Mouse (Mus musculus) forebrain, postnatal 0 days (tissue): Measurements from ENCODE around the gene Adrb1. TPM values are rescaled to one million over a fixed set of nuclear protein-coding genes. Genes with fewer than 3 reads are reported as not detected.
"Not testable (repeated sequence)": the region's sequence is repeated elsewhere in the genome, so short reads cannot be mapped to it uniquely, and the experiment has no call there.

Experiments used
- ATAC-seq: fragments of 200-750 bp; cut with Nextera tagmentation; 2 replicates; pipeline ENCODE4 v1.8.0; 2017; ENCODE audit warnings: mild to moderate bottlenecking, moderate library complexity
- DNase-seq: peaks from one replicate; pipeline ENCODE4 v3.0.0-alpha.2; 2015
- H3K27ac ChIP-seq: fragments of 300-500 bp; sonication (generic); 2 replicates; pipeline ENCODE4 v1.5.1; 2014; ENCODE audit warnings: low read depth, mild to moderate bottlenecking, antibody characterized with exemption, low read length, moderate library complexity, mixed read lengths
- H3K27me3 ChIP-seq: fragments of 300-500 bp; sonication (generic); 2 replicates; pipeline ENCODE4 v1.6.1; 2014; ENCODE audit warnings: mild to moderate bottlenecking, low read length, mixed read lengths; ENCODE audit not compliant: insufficient read depth
- H3K36me3 ChIP-seq: fragments of 300-500 bp; sonication (generic); 2 replicates; pipeline ENCODE4 v1.6.1; 2014; ENCODE audit warnings: mild to moderate bottlenecking, moderate library complexity; ENCODE audit not compliant: insufficient read depth
- H3K4me1 ChIP-seq: fragments of 300-500 bp; sonication (generic); 2 replicates; pipeline ENCODE4 v1.6.1; 2014; ENCODE audit warnings: antibody characterized with exemption; ENCODE audit not compliant: insufficient read depth
- H3K4me2 ChIP-seq: fragments of 300-500 bp; sonication (generic); 2 replicates; pipeline ENCODE4 v1.6.1; 2014; ENCODE audit warnings: low read depth, mild to moderate bottlenecking, moderate library complexity
- H3K4me3 ChIP-seq: fragments of 300-500 bp; sonication (generic); 2 replicates; pipeline ENCODE4 v1.5.1; 2014; ENCODE audit warnings: low read depth, low read length, mixed read lengths
- H3K9ac ChIP-seq: fragments of 300-500 bp; sonication (generic); 2 replicates; pipeline ENCODE4 v1.6.1; 2014; ENCODE audit warnings: mild to moderate bottlenecking
- H3K9me3 ChIP-seq: fragments of 300-500 bp; sonication (generic); 2 replicates; pipeline ENCODE4 v1.6.1; 2016; ENCODE audit warnings: low read length
- CTCF ChIP-seq: sonication (generic); IDR thresholded peaks from 2 replicates; pipeline ENCODE4 v1.5.1; 2016; ENCODE audit warnings: antibody characterized with exemption, control low read depth, low read depth
- WGBS: fragments of 180-500 bp; shearing (Covaris S2); extraction: QIAGEN DNeasy Blood & Tissue Kit; methylation state at CpG from one replicate; pipeline ENCODE4 v1.1.7; 2014; 5-methylcytosine and 5-hydroxymethylcytosine counted together
- polyA plus RNA-seq: library from polyadenylated mRNA; unstranded; fragments of >200 nt; fragmentation: Nextera tagmentation; extraction: Ambion mirVana; gene quantifications from 2 replicates; pipeline ENCODE4 v1.2.1, GENCODE M21; 2015
- total RNA-seq: library from RNA; depleted of rRNA; stranded (reverse); fragments of >200 nt; gene quantifications from 2 replicates; pipeline ENCODE4 v1.2.3, GENCODE M21; 2014

Gene Adrb1
- total and polyA plus RNA-seq, 2 experiments from 2014 or later: 3.4 to 8.5 TPM

DNA sequence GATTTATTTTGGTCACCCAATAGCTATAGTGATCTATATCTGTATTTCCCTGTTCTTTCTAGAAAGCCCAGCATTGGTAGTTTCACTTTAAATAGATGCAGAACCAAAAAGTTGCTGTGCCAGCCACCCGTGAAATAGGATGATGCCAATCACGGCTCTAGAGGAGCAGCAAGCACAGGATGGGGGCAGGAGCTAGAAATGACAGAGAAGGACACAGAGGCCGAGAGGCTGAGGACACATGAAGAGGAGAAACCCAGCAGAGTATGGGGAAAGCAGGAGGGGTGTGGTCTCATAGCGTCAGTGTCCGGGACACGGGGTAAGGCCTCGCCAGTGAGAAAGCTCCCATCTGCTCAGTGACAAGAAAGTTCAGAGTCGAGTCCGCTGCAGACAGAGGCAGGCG lies 25.9 kb downstream of the Adrb1 start:
- Histone ChIP-seq H3K9me3 (no peaks in the 10 kb centered on the region), H3K4me3 (no peak overlapping the region), H3K27ac (no peak overlapping the region), H3K36me3 (no peaks in the 10 kb centered on the region), H3K4me1 (no peaks in the 10 kb centered on the region), H3K9ac (no peak overlapping the region), H3K27me3 (no peaks in the 10 kb centered on the region), H3K4me2 (no peak overlapping the region)
- ATAC-seq (no peak), DNase-seq (no peak)
- TF ChIP-seq CTCF: no peak
- 62% methylated on average over 10 of the region's 10 CpGs for WGBS

DNA sequence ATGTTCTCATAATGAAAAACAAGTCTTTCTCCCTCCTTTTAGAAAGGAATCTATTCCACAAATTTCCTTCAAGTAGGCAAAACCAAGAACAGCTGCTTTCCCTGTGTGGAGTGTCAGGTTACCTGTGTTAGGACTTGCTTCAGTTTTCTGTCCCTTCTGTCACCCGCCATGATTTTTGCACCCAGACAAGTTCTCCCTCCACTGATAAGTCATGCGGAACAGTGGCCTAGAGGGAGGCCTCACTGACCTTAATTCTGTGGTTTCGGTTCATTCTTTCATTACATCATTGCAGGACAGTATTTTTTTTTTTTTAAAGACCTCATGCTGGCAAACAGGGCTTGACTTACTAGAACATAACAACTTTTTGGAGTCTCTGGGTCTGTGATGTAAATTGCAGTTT lies 27.3 kb downstream of the Adrb1 start:
- H3K9me3 ChIP-seq: no peaks in the 10 kb centered on the region
- no peak overlapping the region for H3K9ac ChIP-seq
- no peak overlapping the region for H3K27ac ChIP-seq
- DNase-seq: no peak
- ATAC-seq: no peak
- H3K4me3 ChIP-seq: no peak overlapping the region
- H3K36me3 ChIP-seq: no peaks in the 10 kb centered on the region
- TF ChIP-seq CTCF: no peak
- H3K4me2 ChIP-seq: no peak overlapping the region
- WGBS: 64% methylated on average over 3 of the region's 3 CpGs
- H3K4me1 ChIP-seq: no peaks in the 10 kb centered on the region
- H3K27me3 ChIP-seq: no peaks in the 10 kb centered on the region

DNA sequence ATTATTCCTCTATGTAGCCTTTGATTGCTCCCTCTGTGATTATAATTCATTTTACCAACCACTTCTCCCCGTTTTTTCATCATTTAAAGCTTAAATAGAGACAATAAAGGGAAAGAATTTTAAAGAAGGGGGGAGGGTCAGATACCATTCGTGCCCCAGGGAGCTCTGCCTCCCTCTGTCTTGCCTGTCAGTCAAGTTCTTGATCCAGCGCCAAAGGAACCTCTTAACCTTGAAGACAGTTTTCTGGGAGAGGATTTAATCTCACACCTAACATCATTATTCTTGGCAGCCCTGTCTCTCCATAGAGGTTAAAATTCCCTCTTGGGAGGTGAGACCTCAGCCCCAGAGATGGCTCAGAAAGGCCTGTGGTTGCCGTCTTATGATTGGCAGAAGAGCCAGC lies 28.7 kb downstream of the Adrb1 start:
- no peak for TF ChIP-seq CTCF
- no peaks in the 10 kb centered on the region for H3K36me3 ChIP-seq
- no peaks in the 10 kb centered on the region for H3K27me3 ChIP-seq
- no peak overlapping the region for H3K27ac ChIP-seq
- no peak overlapping the region for H3K4me3 ChIP-seq
- WGBS: 23% methylated on average over 4 of the region's 4 CpGs
- no peak overlapping the region for H3K4me2 ChIP-seq
- no peak overlapping the region for H3K9ac ChIP-seq
- DNase-seq (peak; percentile 35), ATAC-seq (peak; percentile 20; the same call in 1 of the 2 replicates)
- H3K9me3 ChIP-seq: no peaks in the 10 kb centered on the region
- no peaks in the 10 kb centered on the region for H3K4me1 ChIP-seq

DNA sequence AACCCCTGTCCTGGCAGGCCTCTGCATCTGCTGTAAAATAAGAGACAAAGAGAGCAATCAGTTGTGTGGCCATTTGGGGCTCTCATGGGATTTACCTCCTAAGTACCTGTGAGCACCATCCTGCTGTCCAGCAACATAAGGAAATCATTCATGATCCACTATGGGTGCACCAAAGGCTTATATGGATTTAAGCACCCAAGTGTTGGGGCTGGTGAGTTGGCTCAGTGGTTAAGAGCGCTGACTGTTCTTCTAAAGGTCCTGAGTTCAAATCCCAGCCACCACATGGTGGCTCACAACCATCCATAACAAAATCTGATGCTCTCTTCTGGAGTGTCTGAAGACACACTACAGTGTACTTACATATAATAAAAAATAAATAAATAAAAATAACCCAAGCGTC lies 32.5 kb downstream of the Adrb1 start:
- H3K27ac ChIP-seq, H3K4me1 ChIP-seq, ATAC-seq, H3K9me3 ChIP-seq, H3K4me3 ChIP-seq, DNase-seq, H3K36me3 ChIP-seq, H3K9ac ChIP-seq, H3K27me3 ChIP-seq, H3K4me2 ChIP-seq: not testable (repeated sequence)
- 96% methylated on average over 2 of the region's 2 CpGs for WGBS

DNA sequence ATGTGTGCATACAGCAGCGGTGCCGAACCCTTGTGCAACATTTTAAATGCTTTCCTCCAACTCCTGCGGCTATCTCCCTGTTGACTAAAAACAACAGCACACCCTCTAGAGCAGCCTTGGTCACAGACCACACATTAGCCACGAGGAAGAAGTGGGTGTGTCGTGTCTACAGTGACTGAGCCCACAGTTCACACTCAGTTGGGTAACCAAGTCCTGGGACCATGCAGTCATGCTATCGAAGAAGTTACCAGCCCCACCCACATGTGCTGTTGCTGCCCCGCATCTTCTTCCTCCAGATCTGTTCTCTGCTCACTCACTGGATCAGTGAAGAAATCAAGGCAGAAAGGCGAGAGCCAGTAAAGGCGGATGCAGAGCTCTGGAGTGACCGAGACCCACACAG lies 34.4 kb downstream of the Adrb1 start:
- no peak for TF ChIP-seq CTCF
- H3K9ac ChIP-seq: no peak overlapping the region

DNA sequence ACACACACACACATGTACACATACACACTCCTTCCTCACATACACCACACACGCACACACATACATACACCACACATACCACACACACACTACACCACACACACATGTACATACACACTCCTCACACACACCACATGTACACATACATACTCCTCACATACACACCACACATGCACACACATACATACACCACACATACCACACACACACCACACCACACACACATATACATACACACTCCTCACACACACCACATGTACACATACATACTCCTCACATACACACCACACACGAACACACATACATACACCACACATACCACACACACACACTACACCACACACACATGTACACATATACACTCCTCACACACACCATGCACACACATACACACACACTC lies 36.3 kb downstream of the Adrb1 start:
- 99% methylated on average over 2 of the region's 2 CpGs for WGBS
- Histone ChIP-seq H3K4me3 (no peak overlapping the region), H3K36me3 (no peaks in the 10 kb centered on the region), H3K4me1 (no peaks in the 10 kb centered on the region), H3K4me2 (no peak overlapping the region), H3K9me3 (no peaks in the 10 kb centered on the region), H3K9ac (no peak overlapping the region), H3K27me3 (no peaks in the 10 kb centered on the region), H3K27ac (no peak overlapping the region)
- ATAC-seq (no peak), DNase-seq (no peak)
- TF ChIP-seq CTCF: no peak

More for the DNA sequence above, 34.4 kb downstream of the Adrb1 start:
- no peak for ATAC-seq
- no peak overlapping the region for H3K4me3 ChIP-seq
- H3K27me3 ChIP-seq: no peaks in the 10 kb centered on the region
- H3K27ac ChIP-seq: no peak overlapping the region
- H3K9me3 ChIP-seq: no peaks in the 10 kb centered on the region
- no peak overlapping the region for H3K4me2 ChIP-seq
- 90% methylated on average over 10 of the region's 10 CpGs for WGBS
- no peaks in the 10 kb centered on the region for H3K36me3 ChIP-seq
- no peak for DNase-seq
- H3K4me1 ChIP-seq: no peaks in the 10 kb centered on the region

DNA sequence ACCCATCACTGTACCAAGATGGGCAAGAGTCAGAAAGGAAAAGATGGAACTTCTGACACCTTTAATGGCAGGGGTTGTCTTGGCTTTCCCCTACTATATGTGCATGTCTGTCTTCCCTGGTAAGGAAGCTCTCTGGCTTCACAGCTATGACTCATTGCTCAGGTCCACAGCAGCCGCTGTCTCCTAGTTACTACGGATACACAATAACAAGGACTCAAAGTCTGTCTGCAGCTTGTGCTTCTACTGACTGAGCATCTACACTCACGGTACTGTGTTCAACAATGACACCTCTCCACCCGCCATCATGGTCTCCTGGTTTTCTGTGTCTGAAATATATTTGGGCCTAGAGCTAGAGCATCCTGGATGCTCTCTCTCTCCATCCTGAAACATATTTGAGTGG lies 37.7 kb downstream of the Adrb1 start:
- H3K4me1 ChIP-seq: no peaks in the 10 kb centered on the region
- ATAC-seq (no peak), DNase-seq (no peak)
- no peaks in the 10 kb centered on the region for H3K27me3 ChIP-seq
- H3K4me2 ChIP-seq: no peak overlapping the region
- H3K9ac ChIP-seq: no peak overlapping the region
- H3K27ac ChIP-seq: no peak overlapping the region
- no peaks in the 10 kb centered on the region for H3K36me3 ChIP-seq
- 86% methylated on average over 4 of the region's 4 CpGs for WGBS
- H3K9me3 ChIP-seq: no peaks in the 10 kb centered on the region
- no peak overlapping the region for H3K4me3 ChIP-seq
- TF ChIP-seq CTCF: no peak
